Mouse (Mus musculus): ENCODE data around the gene Fzd4. TPM values are rescaled to one million over a fixed set of nuclear protein-coding genes. Genes with fewer than 3 reads are reported as not detected.

Fzd4 gene
- polyA plus RNA-seq, 1 experiment from 2014 or later, result 3.8 TPM

- 80% methylated on average over 1 of the region's 1 CpGs for WGBS
- H3K4me1 ChIP-seq (replicated peaks; ENCODE audit: control insufficient read depth, insufficient read depth, low read length), result no peaks in the 10 kb centered on the region
- no peaks in the 10 kb centered on the region for H3K9me3 ChIP-seq (ENCODE audit: control insufficient read depth, low read length)
- H3K9ac ChIP-seq (ENCODE audit: low read depth, low read length), result no peak overlapping the region
- H3K27me3 ChIP-seq (ENCODE audit: control insufficient read depth, insufficient read depth, low read length), result no peaks in the 10 kb centered on the region
- H3K4me3 ChIP-seq (ENCODE audit: low read depth, low read length), result no peak overlapping the region
- H3K36me3 ChIP-seq (ENCODE audit: control insufficient read depth, insufficient read depth, low read length), result no peaks in the 10 kb centered on the region
- H3K27ac ChIP-seq (ENCODE audit: low read depth, low read length), result no peak overlapping the region
- DNase-seq (ENCODE audit: low spot score), result no peak
- H3K4me2 ChIP-seq (replicated peaks; ENCODE audit: low read depth, low read length), result no peak overlapping the region
- ATAC-seq (ENCODE audit: low FRiP score), result no peak
Observed at GRCm38 (mm10) chr7:89395399-89395798, 8.8 kb upstream of the Fzd4 start.

- no peak overlapping the region for H3K4me3 ChIP-seq (ENCODE audit: low read depth, low read length)
- no peaks in the 10 kb centered on the region for H3K4me1 ChIP-seq (replicated peaks; ENCODE audit: control insufficient read depth, insufficient read depth, low read length)
- H3K9ac ChIP-seq (ENCODE audit: low read depth, low read length), result no peak overlapping the region
- no peaks in the 10 kb centered on the region for H3K36me3 ChIP-seq (ENCODE audit: control insufficient read depth, insufficient read depth, low read length)
- H3K27me3 ChIP-seq (ENCODE audit: control insufficient read depth, insufficient read depth, low read length), result no peaks in the 10 kb centered on the region
- DNase-seq (ENCODE audit: low spot score) (no peak), ATAC-seq (ENCODE audit: low FRiP score) (no peak)
- H3K4me2 ChIP-seq (replicated peaks; ENCODE audit: low read depth, low read length), result no peak overlapping the region
- no peaks in the 10 kb centered on the region for H3K9me3 ChIP-seq (ENCODE audit: control insufficient read depth, low read length)
- WGBS, result 64% methylated on average over 8 of the region's 8 CpGs
- no peak overlapping the region for H3K27ac ChIP-seq (ENCODE audit: low read depth, low read length)
Observed at GRCm38 (mm10) chr7:89396386-89396785, 7.8 kb upstream of the Fzd4 start.

GRCm38 (mm10) chr7:89397837-89398534, 6.2 kb upstream of the Fzd4 start:
- ATAC-seq (ENCODE audit: low FRiP score), result no peak
- Histone ChIP-seq H3K27me3 (ENCODE audit: control insufficient read depth, insufficient read depth, low read length) (no peaks in the 10 kb centered on the region), H3K4me2 (replicated peaks; ENCODE audit: low read depth, low read length) (no peak overlapping the region), H3K4me1 (replicated peaks; ENCODE audit: control insufficient read depth, insufficient read depth, low read length) (no peaks in the 10 kb centered on the region), H3K36me3 (ENCODE audit: control insufficient read depth, insufficient read depth, low read length) (no peaks in the 10 kb centered on the region), H3K9ac (ENCODE audit: low read depth, low read length) (no peak overlapping the region), H3K4me3 (ENCODE audit: low read depth, low read length) (no peak overlapping the region), H3K27ac (ENCODE audit: low read depth, low read length) (no peak overlapping the region), H3K9me3 (ENCODE audit: control insufficient read depth, low read length) (no peaks in the 10 kb centered on the region)
- 72% methylated on average over 3 of the region's 3 CpGs for WGBS
- DNase-seq (ENCODE audit: low spot score), result no peak

GRCm38 (mm10) chr7:89400721-89401120, 3.4 kb upstream of the Fzd4 start:
- Histone ChIP-seq H3K4me2 (replicated peaks; ENCODE audit: low read depth, low read length) (no peak overlapping the region), H3K27me3 (ENCODE audit: control insufficient read depth, insufficient read depth, low read length) (peaks cover 5% of the 10 kb centered on the region; the same call in 1 of the 2 replicates), H3K9ac (ENCODE audit: low read depth, low read length) (no peak overlapping the region), H3K9me3 (ENCODE audit: control insufficient read depth, low read length) (no peaks in the 10 kb centered on the region), H3K36me3 (ENCODE audit: control insufficient read depth, insufficient read depth, low read length) (no peaks in the 10 kb centered on the region), H3K4me1 (replicated peaks; ENCODE audit: control insufficient read depth, insufficient read depth, low read length) (0 out of 2 replicates have a peak, but pooled peaks cover 3% of the 10 kb centered on the region), H3K27ac (ENCODE audit: low read depth, low read length) (no peak overlapping the region), H3K4me3 (ENCODE audit: low read depth, low read length) (no peak overlapping the region)
- DNase-seq (ENCODE audit: low spot score), result no peak
- ATAC-seq (ENCODE audit: low FRiP score), result no peak
- 57% methylated on average over 2 of the region's 2 CpGs for WGBS

- Histone ChIP-seq H3K9ac (ENCODE audit: low read depth, low read length) (no peak overlapping the region), H3K4me2 (replicated peaks; ENCODE audit: low read depth, low read length) (no peak overlapping the region), H3K4me3 (ENCODE audit: low read depth, low read length) (no peak overlapping the region), H3K4me1 (replicated peaks; ENCODE audit: control insufficient read depth, insufficient read depth, low read length) (peaks cover 3% of the 10 kb centered on the region; the same call in 1 of the 2 replicates), H3K27ac (ENCODE audit: low read depth, low read length) (no peak overlapping the region), H3K9me3 (ENCODE audit: control insufficient read depth, low read length) (no peaks in the 10 kb centered on the region), H3K36me3 (ENCODE audit: control insufficient read depth, insufficient read depth, low read length) (no peaks in the 10 kb centered on the region), H3K27me3 (ENCODE audit: control insufficient read depth, insufficient read depth, low read length) (peaks cover 5% of the 10 kb centered on the region)
- ATAC-seq (ENCODE audit: low FRiP score) (no peak), DNase-seq (ENCODE audit: low spot score) (no peak)
- 48% methylated on average over 11 of the region's 11 CpGs for WGBS
Observed at GRCm38 (mm10) chr7:89401136-89401858, 2.9 kb upstream of the Fzd4 start.

GRCm38 (mm10) chr7:89401936-89402335, 2.2 kb upstream of the Fzd4 start:
- WGBS, result 83% methylated on average over 3 of the region's 3 CpGs
- ATAC-seq (ENCODE audit: low FRiP score), result no peak
- Histone ChIP-seq H3K27ac (ENCODE audit: low read depth, low read length) (no peak overlapping the region), H3K36me3 (ENCODE audit: control insufficient read depth, insufficient read depth, low read length) (no peaks in the 10 kb centered on the region), H3K9me3 (ENCODE audit: control insufficient read depth, low read length) (no peaks in the 10 kb centered on the region), H3K4me1 (replicated peaks; ENCODE audit: control insufficient read depth, insufficient read depth, low read length) (peaks cover 3% of the 10 kb centered on the region; the same call in 1 of the 2 replicates), H3K4me3 (ENCODE audit: low read depth, low read length) (no peak overlapping the region), H3K9ac (ENCODE audit: low read depth, low read length) (no peak overlapping the region), H3K4me2 (replicated peaks; ENCODE audit: low read depth, low read length) (no peak overlapping the region), H3K27me3 (ENCODE audit: control insufficient read depth, insufficient read depth, low read length) (peaks cover 5% of the 10 kb centered on the region)
- DNase-seq (ENCODE audit: low spot score), result no peak

- WGBS, result 5% methylated on average over 52 of the region's 52 CpGs
- peaks cover 3% of the 10 kb centered on the region; the same call in 1 of the 2 replicates for H3K4me1 ChIP-seq (replicated peaks; ENCODE audit: control insufficient read depth, insufficient read depth, low read length)
Observed at GRCm38 (mm10) chr7:89403053-89403972, 842 bp upstream of the Fzd4 start.

GRCm38 (mm10) chr7:89404734-89405440, 732 bp downstream of the Fzd4 start:
- peak overlapping the region; percentile 77 for H3K9ac ChIP-seq (ENCODE audit: low read depth, low read length)
- no peaks in the 10 kb centered on the region for H3K9me3 ChIP-seq (ENCODE audit: control insufficient read depth, low read length)
- peaks cover 3% of the 10 kb centered on the region; the same call in 1 of the 2 replicates for H3K4me1 ChIP-seq (replicated peaks; ENCODE audit: control insufficient read depth, insufficient read depth, low read length)
- ATAC-seq (ENCODE audit: low FRiP score), result no peak
- H3K27ac ChIP-seq (ENCODE audit: low read depth, low read length), result no peak overlapping the region; the same call in 1 of the 2 replicates
- H3K4me2 ChIP-seq (replicated peaks; ENCODE audit: low read depth, low read length), result peak overlapping the region; percentile 100
- under 1% methylated on average over 35 of the region's 35 CpGs for WGBS
- peak; percentile 55 for DNase-seq (ENCODE audit: low spot score)
- no peaks in the 10 kb centered on the region for H3K36me3 ChIP-seq (ENCODE audit: control insufficient read depth, insufficient read depth, low read length)
- peaks cover 5% of the 10 kb centered on the region for H3K27me3 ChIP-seq (ENCODE audit: control insufficient read depth, insufficient read depth, low read length)
- H3K4me3 ChIP-seq (ENCODE audit: low read depth, low read length), result peak overlapping the region; percentile 71

More at GRCm38 (mm10) chr7:89403053-89403972, 842 bp upstream of the Fzd4 start:
- H3K27ac ChIP-seq (ENCODE audit: low read depth, low read length), result peak overlapping the region; percentile 80
- no peaks in the 10 kb centered on the region for H3K36me3 ChIP-seq (ENCODE audit: control insufficient read depth, insufficient read depth, low read length)
- peak overlapping the region; percentile 100 for H3K4me2 ChIP-seq (replicated peaks; ENCODE audit: low read depth, low read length)
- ATAC-seq (ENCODE audit: low FRiP score) (peak; percentile 85), DNase-seq (ENCODE audit: low spot score) (peak; percentile 79)
- H3K27me3 ChIP-seq (ENCODE audit: control insufficient read depth, insufficient read depth, low read length), result peaks cover 5% of the 10 kb centered on the region
- peak overlapping the region; percentile 58 for H3K9ac ChIP-seq (ENCODE audit: low read depth, low read length)
- no peaks in the 10 kb centered on the region for H3K9me3 ChIP-seq (ENCODE audit: control insufficient read depth, low read length)
- H3K4me3 ChIP-seq (ENCODE audit: low read depth, low read length), result peak overlapping the region; percentile 71

All from hindbrain, embryonic 11.5 days (tissue).